8 mouse cellular contexts compared by ENCODE assay signal in the genomic region with DNA sequence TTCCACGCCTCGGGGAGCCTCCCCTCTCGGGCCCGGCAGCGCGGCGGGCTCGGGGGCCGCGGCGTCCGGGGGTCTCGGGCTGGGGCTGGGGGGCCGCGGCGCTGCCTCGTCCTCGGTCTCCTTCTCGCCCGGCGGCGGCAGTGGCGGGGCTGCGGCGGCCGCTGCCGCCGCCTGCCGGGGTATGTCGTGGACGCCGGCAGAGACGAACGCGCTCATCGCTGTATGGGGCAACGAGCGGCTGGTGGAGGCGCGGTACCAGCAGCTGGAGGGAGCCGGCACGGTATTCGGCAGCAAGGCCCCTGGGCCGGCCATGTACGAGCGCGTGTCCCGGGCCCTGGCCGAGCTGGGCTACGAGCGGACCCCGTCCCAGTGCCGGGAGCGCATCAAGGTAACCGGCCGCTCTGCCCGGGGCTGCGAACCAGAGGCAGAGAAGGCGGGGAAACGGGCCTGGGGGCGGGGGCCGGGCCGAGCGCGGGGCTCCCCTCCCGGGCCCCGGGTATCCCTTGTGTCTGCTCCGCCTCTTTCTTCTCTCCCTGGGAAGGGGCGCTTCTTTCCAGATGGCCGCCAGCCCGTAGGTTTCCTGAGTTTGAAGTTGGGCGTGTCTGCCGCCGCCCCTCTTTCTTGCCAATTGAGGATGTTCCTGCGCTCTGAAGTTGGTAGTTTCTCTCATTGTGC. TPM values are rescaled to one million over a fixed set of nuclear protein-coding genes. Genes with fewer than 3 reads are reported as not detected.
DNase-seq lines count a peak whose midpoint lies in the region; ATAC-seq lines count a peak whose summit lies in the region.

No protein-coding gene starts in this region.

- ATAC-seq in granulocyte monocyte progenitor cell, adult 5-6 weeks (replicated peaks; ENCODE audit: poor library complexity, severe bottlenecking) = peak; percentile 68
- peak; percentile 66 for ATAC-seq in intestine, embryonic 16.5 days
- peak; percentile 79 for ATAC-seq in midbrain, embryonic 16.5 days

- no peaks in the 10 kb centered on the region for H3K27me3 ChIP-seq in intestine, embryonic 16.5 days (replicated peaks; ENCODE audit: control insufficient read depth, insufficient read depth, low read length)
- H3K27me3 ChIP-seq in midbrain, embryonic 16.5 days (ENCODE audit: control insufficient read depth, insufficient read depth, low read depth, low read length) = no peaks in the 10 kb centered on the region

- peak overlapping the region; percentile 95 for H3K9ac ChIP-seq in intestine, embryonic 16.5 days (ENCODE audit: low read depth, low read length)
- peak overlapping the region; percentile 88 for H3K9ac ChIP-seq in midbrain, embryonic 16.5 days (ENCODE audit: low read depth, low read length)

- peak overlapping the region; percentile 100 for H3K27ac ChIP-seq in intestine, embryonic 16.5 days (ENCODE audit: low read length)
- peak overlapping the region; percentile 97 for H3K27ac ChIP-seq in midbrain, embryonic 16.5 days (ENCODE audit: low read length)

- 0% methylated on average over 71 of the region's 75 CpGs for WGBS in intestine, embryonic 16.5 days
- under 1% methylated on average over 51 of the region's 75 CpGs for WGBS in midbrain, embryonic 16.5 days

- no peaks in the 10 kb centered on the region for H3K9me3 ChIP-seq in intestine, embryonic 16.5 days (ENCODE audit: control insufficient read depth, low read length)
- no peaks in the 10 kb centered on the region; the same call in 1 of the 2 replicates for H3K9me3 ChIP-seq in midbrain, embryonic 16.5 days (replicated peaks; ENCODE audit: control insufficient read depth, low read length, poor library complexity, severe bottlenecking)

- peak; percentile 48 for DNase-seq in 3134 (ENCODE audit: extremely low read depth, insufficient read length, low spot score)
- peak; percentile 69 for DNase-seq in adrenal gland, adult 2 months
- peak; percentile 40 for DNase-seq in embryo, embryonic 11.5 days (ENCODE audit: low read depth, low spot score)
- DNase-seq in liver = peak; percentile 60
- DNase-seq in spleen, postnatal 36 days (ENCODE audit: low spot score in 2 of 2) = peak; percentile 12 to 16

- H3K4me1 ChIP-seq in intestine, embryonic 16.5 days (ENCODE audit: control insufficient read depth, insufficient read depth, low read length) = peaks cover 11% of the 10 kb centered on the region
- peaks cover 22% of the 10 kb centered on the region for H3K4me1 ChIP-seq in midbrain, embryonic 16.5 days (ENCODE audit: control insufficient read depth, insufficient read depth, low read length)

- no peaks in the 10 kb centered on the region for H3K36me3 ChIP-seq in intestine, embryonic 16.5 days (ENCODE audit: control insufficient read depth, insufficient read depth, low read length)
- H3K36me3 ChIP-seq in midbrain, embryonic 16.5 days (ENCODE audit: control insufficient read depth, insufficient read depth, low read length) = 0 out of 2 replicates have a peak, but pooled peaks cover 3% of the 10 kb centered on the region

- H3K4me3 ChIP-seq in intestine, embryonic 16.5 days (ENCODE audit: low read length) = peak overlapping the region; percentile 96
- H3K4me3 ChIP-seq in midbrain, embryonic 16.5 days (ENCODE audit: low read depth, low read length) = peak overlapping the region; percentile 84

- peak overlapping the region; percentile 72 for H3K4me2 ChIP-seq in intestine, embryonic 16.5 days (ENCODE audit: low read depth, low read length)
- H3K4me2 ChIP-seq in midbrain, embryonic 16.5 days (ENCODE audit: low read length) = peak overlapping the region; percentile 76

RNA-seq across cellular contexts. Expression of gene Msantd2, which starts 0.5 kb away (rescaled TPM):
- total RNA-seq in adrenal gland, adult 2 months (2021) = 10 to 100 TPM; 15.3 to 22.7 TPM
- 26.0 and 29.9 TPM in 2 replicates for polyA plus RNA-seq in adrenal gland, adult 2 months (2012; rRNA removed)
- total RNA-seq in granulocyte monocyte progenitor cell, adult 5-6 weeks (2014; fragmentation: Nextera tagmentation) = 24.7 and 30.4 TPM in 2 replicates
- total RNA-seq in granulocyte monocyte progenitor cell, adult 5-6 weeks (2017) = 20.6 and 31.1 TPM in 2 replicates
- polyA plus RNA-seq in intestine, embryonic 16.5 days (2015; fragmentation: Nextera tagmentation; extraction: Ambion mirVana) = 8.1 and 10.9 TPM in 2 replicates
- 34.8 and 35.0 TPM in 2 replicates for polyA plus RNA-seq in midbrain, embryonic 16.5 days (2015; fragmentation: Nextera tagmentation; extraction: Ambion mirVana)

RNA-seq across cellular contexts. Expression of gene Esam, which starts 38.3 kb away (rescaled TPM):
- 10 to 100 TPM; 23.5 to 42.4 TPM for total RNA-seq in adrenal gland, adult 2 months (2021)
- 49.2 and 59.1 TPM in 2 replicates for polyA plus RNA-seq in adrenal gland, adult 2 months (2012; rRNA removed)
- total RNA-seq in granulocyte monocyte progenitor cell, adult 5-6 weeks (2014; fragmentation: Nextera tagmentation) = not detected in 2 replicates
- not detected in 2 replicates for total RNA-seq in granulocyte monocyte progenitor cell, adult 5-6 weeks (2017)
- polyA plus RNA-seq in intestine, embryonic 16.5 days (2015; fragmentation: Nextera tagmentation; extraction: Ambion mirVana) = 49.2 and 49.4 TPM in 2 replicates
- 38.8 and 42.1 TPM in 2 replicates for polyA plus RNA-seq in midbrain, embryonic 16.5 days (2015; fragmentation: Nextera tagmentation; extraction: Ambion mirVana)

RNA-seq across cellular contexts. Expression of gene Vsig2, which starts 49.5 kb away (rescaled TPM):
- 1 to 10 TPM; 1.8 to 3.0 TPM for total RNA-seq in adrenal gland, adult 2 months (2021)
- 8.8 and 8.9 TPM in 2 replicates for polyA plus RNA-seq in adrenal gland, adult 2 months (2012; rRNA removed)
- 3.1 TPM in 1 of 2 replicates, not detected in the other for total RNA-seq in granulocyte monocyte progenitor cell, adult 5-6 weeks (2014; fragmentation: Nextera tagmentation)
- not detected in 2 replicates for total RNA-seq in granulocyte monocyte progenitor cell, adult 5-6 weeks (2017)
- polyA plus RNA-seq in intestine, embryonic 16.5 days (2015; fragmentation: Nextera tagmentation; extraction: Ambion mirVana) = 1.5 and 3.1 TPM in 2 replicates
- 0.72 and 1.2 TPM in 2 replicates for polyA plus RNA-seq in midbrain, embryonic 16.5 days (2015; fragmentation: Nextera tagmentation; extraction: Ambion mirVana)

RNA-seq across cellular contexts. Expression of gene Robo3, which starts 56.5 kb away (rescaled TPM):
- under 1 TPM; 0.62 to 0.75 TPM for total RNA-seq in adrenal gland, adult 2 months (2021)
- polyA plus RNA-seq in adrenal gland, adult 2 months (2012; rRNA removed) = 2.9 and 5.9 TPM in 2 replicates
- 0.95 TPM in 1 of 2 replicates, not detected in the other for total RNA-seq in granulocyte monocyte progenitor cell, adult 5-6 weeks (2014; fragmentation: Nextera tagmentation)
- 0.13 and 2.2 TPM in 2 replicates for total RNA-seq in granulocyte monocyte progenitor cell, adult 5-6 weeks (2017)
- 0.07 TPM in 1 of 2 replicates, not detected in the other for polyA plus RNA-seq in intestine, embryonic 16.5 days (2015; fragmentation: Nextera tagmentation; extraction: Ambion mirVana)
- polyA plus RNA-seq in midbrain, embryonic 16.5 days (2015; fragmentation: Nextera tagmentation; extraction: Ambion mirVana) = 4.2 and 17.6 TPM in 2 replicates

Comparison
In these comparisons a context has a peak if more than half of its experiments do, and no peak if none do; other contexts are left out.
1. Peak in every context shown above with its lines: DNase-seq, ATAC-seq, H3K4me3 ChIP-seq and H3K27ac ChIP-seq.
2. DNase-seq: peak in every context shown above with its lines; median percentile 69 in adrenal gland, adult 2 months; 60 in liver; 48 in 3134; 40 in embryo, embryonic 11.5 days; 14 in spleen, postnatal 36 days.